Mouse (Mus musculus) liver, embryonic 15.5 days (tissue): ENCODE measurements at regions not wholly inside any gene's neighbourhood (a gene's known extent, or its start where the extent isn't known, plus 50 kb on each side); places are given as distances from the start of the nearest gene placed in this dataset.
A peak's percentile ranks its signal among the peaks of the same experiment; 100 is the strongest.
"Not testable (repeated sequence)": the region's sequence is repeated elsewhere in the genome, so short reads cannot be mapped to it uniquely, and the experiment has no call there.

Source experiments
- ATAC-seq: fragments of 200-750 bp; cut with Nextera tagmentation; 2 replicates; pipeline ENCODE4 v1.8.0; 2017; ENCODE audit warnings: moderate number of reproducible peaks, mild to moderate bottlenecking, moderate library complexity; ENCODE audit not compliant: insufficient read depth
- H3K27ac ChIP-seq: fragments of 300-500 bp; sonication (generic); replicated peaks from 2 replicates; pipeline ENCODE4 v1.5.1; 2015; ENCODE audit warnings: mild to moderate bottlenecking, inconsistent platforms
- H3K27me3 ChIP-seq: fragments of 300-500 bp; sonication (generic); 2 replicates; pipeline ENCODE4 v1.6.1; 2015; ENCODE audit warnings: mild to moderate bottlenecking, inconsistent platforms
- H3K36me3 ChIP-seq: fragments of 300-500 bp; sonication (generic); replicated peaks from 2 replicates; pipeline ENCODE4 v1.6.1; 2015; ENCODE audit warnings: moderate library complexity, mild to moderate bottlenecking, inconsistent platforms
- H3K4me1 ChIP-seq: fragments of 300-500 bp; sonication (generic); replicated peaks from 2 replicates; pipeline ENCODE4 v1.6.1; 2015; ENCODE audit warnings: inconsistent platforms
- H3K4me2 ChIP-seq: fragments of 300-500 bp; sonication (generic); 2 replicates; pipeline ENCODE4 v1.6.1; 2015; ENCODE audit warnings: moderate library complexity, mild to moderate bottlenecking, inconsistent platforms
- H3K4me3 ChIP-seq: fragments of 300-500 bp; sonication (generic); replicated peaks from 2 replicates; pipeline ENCODE4 v1.5.1; 2015; ENCODE audit warnings: mild to moderate bottlenecking, inconsistent platforms
- H3K9ac ChIP-seq: fragments of 300-500 bp; sonication (generic); 2 replicates; pipeline ENCODE4 v1.6.1; 2015; ENCODE audit warnings: moderate library complexity, mild to moderate bottlenecking, inconsistent platforms
- H3K9me3 ChIP-seq: fragments of 300-500 bp; sonication (generic); replicated peaks from 2 replicates; pipeline ENCODE4 v1.6.1; 2016; ENCODE audit warnings: inconsistent platforms
- WGBS: fragments of 180-500 bp; shearing (Covaris S2); methylation state at CpG from one replicate; pipeline ENCODE4 v1.1.7; 2015; ENCODE audit warnings: mixed read lengths; ENCODE audit not compliant: insufficient replicate concordance; 5-methylcytosine and 5-hydroxymethylcytosine counted together

DNA sequence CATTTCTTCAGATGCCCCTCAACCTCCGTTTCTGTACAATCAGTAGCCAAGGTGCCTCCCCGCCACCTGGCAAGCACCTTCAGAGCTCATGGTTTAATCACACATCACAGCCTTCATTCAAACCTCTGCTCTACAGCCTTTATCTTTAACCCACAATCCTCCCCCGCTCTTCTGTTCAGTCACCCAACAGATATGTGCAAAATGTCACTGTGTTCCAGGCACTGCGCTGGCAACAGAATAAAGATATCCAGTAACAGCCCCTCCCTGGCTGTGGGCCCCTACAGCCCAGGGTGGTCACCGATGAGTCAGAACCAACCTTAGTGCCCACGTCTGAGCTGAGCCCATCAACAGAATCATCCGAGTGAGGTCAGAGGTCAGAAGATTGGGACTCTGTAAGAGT is 54.3 kb upstream of the Ddr1 start:
- H3K9me3 ChIP-seq, result no peaks in the 10 kb centered on the region
- peaks cover 69% of the 10 kb centered on the region for H3K4me1 ChIP-seq
- H3K4me2 ChIP-seq, result peak overlapping the region; percentile 27
- H3K9ac ChIP-seq, result peak overlapping the region; percentile 21
- no peaks in the 10 kb centered on the region for H3K36me3 ChIP-seq
- peak; percentile 93 for ATAC-seq
- no peaks in the 10 kb centered on the region for H3K27me3 ChIP-seq
- H3K27ac ChIP-seq, result peak overlapping the region; percentile 71
- H3K4me3 ChIP-seq, result no peak overlapping the region
- WGBS, result 22% methylated on average over 7 of the region's 7 CpGs

DNA sequence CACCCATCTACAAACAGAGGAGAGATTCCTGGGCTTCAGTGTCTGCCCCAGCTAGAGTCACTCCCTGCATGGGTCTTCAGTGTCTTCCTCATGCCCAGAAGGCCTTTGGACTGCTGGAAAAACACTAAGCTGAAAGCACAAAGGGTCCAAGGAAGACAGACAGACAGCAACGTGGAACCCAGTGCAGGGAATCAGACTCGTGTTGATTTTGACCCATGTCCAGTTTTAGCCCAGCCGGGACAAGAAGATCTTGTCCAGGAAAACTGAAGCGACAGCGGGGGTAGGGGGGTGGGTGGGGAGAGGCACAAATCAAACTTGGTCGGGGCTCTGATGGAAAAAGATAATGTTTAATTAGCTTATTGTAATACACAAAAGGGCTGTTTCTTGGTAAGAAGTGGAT is 55.3 kb upstream of the Ddr1 start:
- Histone ChIP-seq H3K4me1 (peaks cover 69% of the 10 kb centered on the region), H3K4me3 (no peak overlapping the region), H3K4me2 (no peak overlapping the region), H3K9me3 (no peaks in the 10 kb centered on the region), H3K27ac (peak overlapping the region; percentile 71; the same call in 1 of the 2 replicates), H3K27me3 (no peaks in the 10 kb centered on the region), H3K9ac (no peak overlapping the region), H3K36me3 (no peaks in the 10 kb centered on the region)
- no peak for ATAC-seq
- 63% methylated on average over 6 of the region's 6 CpGs for WGBS

DNA sequence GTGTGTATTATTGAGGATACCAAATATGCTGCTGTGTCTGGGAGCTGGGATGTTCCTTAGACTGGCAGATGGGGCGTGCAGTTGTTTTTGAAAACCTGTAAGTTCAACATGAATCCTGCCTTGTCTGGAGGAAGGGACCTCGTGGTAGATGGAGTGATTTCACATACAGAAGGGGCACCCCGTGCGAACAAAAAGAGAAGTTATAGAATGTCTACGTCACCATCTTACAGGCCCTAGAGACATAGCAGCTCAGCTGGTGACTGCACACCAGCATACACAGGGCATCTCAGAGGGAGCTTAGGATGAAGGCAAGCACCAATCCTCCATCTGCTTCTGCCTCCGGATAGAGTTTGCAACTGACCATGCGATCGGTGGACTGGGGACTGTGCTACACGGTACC is 58.2 kb upstream of the Ddr1 start:
- Histone ChIP-seq H3K9me3 (0 out of 2 replicates have a peak, but pooled peaks cover 2% of the 10 kb centered on the region), H3K4me1 (peaks cover 52% of the 10 kb centered on the region), H3K4me3 (no peak overlapping the region), H3K27me3 (no peaks in the 10 kb centered on the region), H3K27ac (no peak overlapping the region), H3K36me3 (no peaks in the 10 kb centered on the region), H3K4me2 (no peak overlapping the region), H3K9ac (no peak overlapping the region)
- WGBS, result 58% methylated on average over 9 of the region's 9 CpGs
- ATAC-seq, result no peak

DNA sequence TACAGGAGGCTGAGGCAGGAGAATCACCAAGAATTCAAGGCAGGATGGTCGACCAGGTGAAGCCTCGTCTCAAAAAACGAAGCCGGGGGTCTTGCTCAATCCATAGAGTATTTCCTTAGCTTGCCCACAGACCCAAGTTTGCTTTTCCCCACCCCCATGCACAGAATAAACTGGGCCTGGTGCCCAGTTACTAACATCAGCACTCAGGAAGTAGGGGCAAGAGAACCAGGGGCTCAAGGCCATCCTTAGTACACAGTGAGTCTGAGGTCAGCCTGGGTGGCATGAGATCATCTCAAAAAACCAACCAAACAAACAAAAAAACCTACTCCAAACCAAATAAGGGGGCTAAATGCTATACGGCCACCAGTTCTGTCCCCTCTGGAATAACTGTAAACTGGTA is 58.4 kb upstream of the Ier3 start:
- no peak overlapping the region for H3K9ac ChIP-seq
- H3K4me1 ChIP-seq, result peaks cover 48% of the 10 kb centered on the region
- H3K27me3 ChIP-seq, result no peaks in the 10 kb centered on the region
- H3K9me3 ChIP-seq, result 0 out of 2 replicates have a peak, but pooled peaks cover 2% of the 10 kb centered on the region
- H3K27ac ChIP-seq, result no peak overlapping the region
- 59% methylated on average over 5 of the region's 5 CpGs for WGBS
- H3K4me3 ChIP-seq, result no peak overlapping the region
- H3K4me2 ChIP-seq, result no peak overlapping the region
- no peaks in the 10 kb centered on the region for H3K36me3 ChIP-seq
- no peak for ATAC-seq

DNA sequence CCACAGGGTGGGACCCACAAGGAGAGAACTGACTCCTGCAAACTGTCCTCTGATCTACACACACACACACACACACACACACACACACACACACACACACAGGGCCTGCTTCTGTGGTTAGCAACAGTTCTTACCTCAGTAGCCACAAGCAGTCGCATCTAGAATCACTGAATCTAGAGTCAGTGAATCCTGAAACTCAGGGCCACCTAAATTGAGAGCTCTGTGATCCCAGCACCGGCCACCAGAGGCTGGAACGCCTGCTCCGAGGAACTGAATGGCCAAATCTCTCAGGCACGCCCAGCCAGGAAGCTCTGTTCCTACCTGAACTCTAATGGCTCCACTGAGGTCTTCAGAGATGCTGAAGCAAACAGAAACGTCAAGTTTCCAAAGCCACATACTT is 57.6 kb upstream of the Ier3 start:
- H3K9ac ChIP-seq, result no peak overlapping the region
- ATAC-seq, result no peak
- 34% methylated on average over 6 of the region's 6 CpGs for WGBS

DNA sequence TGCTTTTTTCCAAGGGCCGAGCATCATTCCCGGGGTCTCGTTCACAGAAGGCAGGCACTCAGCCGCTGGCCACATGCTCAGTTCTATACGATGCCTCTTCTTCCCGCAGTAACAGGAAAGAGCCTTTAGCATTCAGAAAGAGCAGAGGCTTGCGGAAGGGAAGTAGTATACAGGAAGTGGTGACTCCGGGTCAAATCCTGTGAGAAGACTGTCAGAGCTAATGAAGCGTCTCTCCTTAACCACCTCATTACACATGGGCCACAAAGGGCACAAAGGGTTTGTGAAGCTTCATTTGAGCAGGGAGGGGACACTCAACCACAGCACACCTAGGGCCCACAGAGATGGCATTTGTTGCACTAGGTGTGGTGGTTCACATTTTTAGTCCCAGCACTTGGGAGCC is 55.1 kb upstream of the Ier3 start:
- ATAC-seq, result no peak
- 42% methylated on average over 9 of the region's 9 CpGs for WGBS
- H3K9me3 ChIP-seq, result 0 out of 2 replicates have a peak, but pooled peaks cover 2% of the 10 kb centered on the region
- H3K4me2 ChIP-seq, result no peak overlapping the region
- H3K4me1 ChIP-seq, result peaks cover 41% of the 10 kb centered on the region
- no peak overlapping the region for H3K27ac ChIP-seq
- no peak overlapping the region for H3K9ac ChIP-seq
- H3K4me3 ChIP-seq, result no peak overlapping the region
- H3K36me3 ChIP-seq, result no peaks in the 10 kb centered on the region
- no peaks in the 10 kb centered on the region for H3K27me3 ChIP-seq

More for the DNA sequence above, 57.6 kb upstream of the Ier3 start:
- Histone ChIP-seq H3K4me2 (no peak overlapping the region), H3K4me1 (peaks cover 48% of the 10 kb centered on the region), H3K9me3 (0 out of 2 replicates have a peak, but pooled peaks cover 2% of the 10 kb centered on the region), H3K36me3 (no peaks in the 10 kb centered on the region), H3K27ac (no peak overlapping the region), H3K4me3 (no peak overlapping the region), H3K27me3 (no peaks in the 10 kb centered on the region)

DNA sequence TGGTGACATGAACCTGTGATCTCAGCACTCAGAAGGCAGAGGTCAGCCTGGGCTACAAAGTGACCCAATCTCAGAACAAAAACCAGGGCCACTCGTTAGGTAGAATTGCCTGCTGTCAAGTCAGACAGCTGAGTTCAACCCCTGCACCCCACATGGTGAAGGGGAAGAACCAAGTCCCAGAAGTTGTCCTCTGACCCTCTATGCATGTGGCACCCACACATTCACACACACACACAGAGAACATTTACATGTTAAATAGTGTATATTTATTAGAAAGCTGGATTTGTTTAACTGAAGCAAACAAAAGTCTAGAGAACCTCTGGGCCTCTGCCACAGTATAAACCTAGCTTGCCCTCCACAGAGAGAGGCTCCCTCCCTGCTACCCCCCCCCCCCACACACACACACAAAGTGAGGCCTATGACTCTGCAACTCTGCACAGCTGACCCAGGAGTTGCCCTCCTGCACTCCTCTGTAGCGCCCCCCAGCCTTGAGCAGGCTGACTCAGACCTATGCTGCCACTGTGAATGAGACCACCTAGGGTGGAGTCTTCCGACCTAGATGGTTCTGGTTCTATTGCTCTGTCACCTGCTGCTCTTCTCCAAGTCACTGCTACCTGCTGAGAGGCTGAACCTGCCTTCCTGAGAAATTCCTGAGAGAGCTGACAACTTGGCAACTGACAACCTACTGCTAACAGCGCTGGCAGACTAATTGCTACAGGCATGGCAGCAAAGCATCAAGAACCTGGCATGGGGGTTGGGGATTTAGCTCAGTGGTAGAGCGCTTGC is 52.1 kb upstream of the Ier3 start:
- Histone ChIP-seq H3K4me2 (no peak overlapping the region), H3K9ac (no peak overlapping the region), H3K9me3 (0 out of 2 replicates have a peak, but pooled peaks cover 2% of the 10 kb centered on the region), H3K4me3 (no peak overlapping the region), H3K36me3 (no peaks in the 10 kb centered on the region), H3K27ac (0 out of 2 replicates have a peak overlapping the region, but pooled peaks have one; percentile 14), H3K27me3 (no peaks in the 10 kb centered on the region), H3K4me1 (peaks cover 17% of the 10 kb centered on the region)
- 67% methylated on average over 5 of the region's 5 CpGs for WGBS
- ATAC-seq, result peak; percentile 62

DNA sequence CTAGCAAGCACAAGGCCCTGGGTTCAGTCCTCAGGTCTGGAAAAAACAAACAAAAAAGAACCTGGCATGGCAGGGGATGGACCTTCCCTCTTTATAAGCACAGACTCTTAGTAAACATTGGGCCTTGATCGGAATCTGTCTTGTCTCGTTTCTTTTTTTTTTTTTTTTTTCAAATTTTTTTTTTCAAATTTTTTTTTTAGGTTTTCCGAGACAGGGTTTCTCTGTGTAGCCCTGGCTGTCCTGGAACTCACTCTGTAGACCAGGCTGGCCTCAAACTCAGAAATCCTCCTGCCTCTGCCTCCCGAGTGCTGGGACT is 51.6 kb upstream of the Ier3 start:
- peaks cover 17% of the 10 kb centered on the region for H3K4me1 ChIP-seq
- 63% methylated on average over 4 of the region's 4 CpGs for WGBS
- H3K4me3 ChIP-seq, H3K4me2 ChIP-seq, ATAC-seq, H3K36me3 ChIP-seq, H3K27ac ChIP-seq, H3K27me3 ChIP-seq, H3K9ac ChIP-seq, H3K9me3 ChIP-seq: not testable (repeated sequence)

DNA sequence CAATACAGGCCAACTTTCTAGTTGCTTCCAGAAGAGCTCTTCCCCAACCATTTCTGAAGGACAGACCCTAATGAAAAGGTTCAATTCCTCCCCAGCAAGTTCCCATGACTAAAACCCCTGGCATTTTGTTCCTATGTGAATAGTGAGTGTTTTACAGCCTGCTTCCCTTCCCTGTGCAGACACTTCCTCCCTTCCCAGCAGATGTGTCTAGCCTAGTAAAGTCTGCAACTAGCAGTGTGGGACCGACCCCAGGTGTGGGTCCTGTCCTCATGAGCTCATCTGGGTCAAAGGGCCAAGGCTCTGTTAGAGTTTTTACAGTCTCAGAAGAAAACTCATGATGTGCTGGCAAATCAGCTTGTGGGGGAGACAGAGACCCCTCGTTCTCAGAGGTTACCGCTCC is 50.9 kb upstream of the Ier3 start:
- no peak for ATAC-seq
- no peak overlapping the region for H3K27ac ChIP-seq
- H3K4me1 ChIP-seq, result peaks cover 17% of the 10 kb centered on the region
- no peak overlapping the region for H3K4me2 ChIP-seq
- H3K27me3 ChIP-seq, result no peaks in the 10 kb centered on the region
- H3K9ac ChIP-seq, result no peak overlapping the region
- H3K9me3 ChIP-seq, result 0 out of 2 replicates have a peak, but pooled peaks cover 2% of the 10 kb centered on the region
- no peak overlapping the region for H3K4me3 ChIP-seq
- H3K36me3 ChIP-seq, result no peaks in the 10 kb centered on the region
- WGBS, result 70% methylated on average over 3 of the region's 3 CpGs

DNA sequence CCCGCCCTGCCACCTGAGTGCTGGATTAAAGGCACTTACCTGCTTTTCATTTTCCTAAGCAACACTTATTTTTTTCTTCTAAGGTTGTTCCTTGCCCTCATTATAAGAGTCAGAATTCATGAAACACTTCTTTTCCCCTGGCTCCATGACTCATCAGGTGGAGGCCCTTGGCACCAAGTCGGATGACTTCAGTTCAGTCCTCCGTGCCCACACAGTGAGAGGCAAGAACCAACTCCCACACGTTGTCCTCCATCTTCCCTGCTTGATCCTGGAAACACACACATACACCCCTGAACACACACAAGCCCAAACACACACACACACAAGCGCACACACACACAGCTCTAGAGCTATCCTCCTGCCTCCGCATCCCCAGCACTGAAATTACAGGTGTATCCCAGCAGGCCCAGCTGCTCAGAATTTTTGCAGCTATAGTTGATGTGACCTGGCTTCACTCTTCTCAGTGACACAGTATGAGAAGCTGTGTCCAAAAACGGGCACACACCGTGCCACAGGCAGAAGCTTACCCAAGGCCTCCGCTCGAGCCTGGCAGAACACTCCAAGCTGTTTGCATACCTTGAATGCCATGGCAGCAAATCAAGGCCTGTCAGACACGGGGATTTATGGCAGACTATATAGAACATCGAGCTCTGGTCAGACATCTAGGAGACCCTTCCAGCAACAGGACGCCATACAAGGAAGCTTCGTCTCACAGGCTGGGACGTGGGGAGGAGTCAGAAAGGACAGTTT is 49.7 kb upstream of the Ier3 start:
- no peak overlapping the region for H3K9ac ChIP-seq
- no peaks in the 10 kb centered on the region for H3K36me3 ChIP-seq
- WGBS, result 68% methylated on average over 15 of the region's 15 CpGs
- H3K9me3 ChIP-seq, result no peaks in the 10 kb centered on the region
- H3K27ac ChIP-seq, result no peak overlapping the region
- H3K4me1 ChIP-seq, result peaks cover 23% of the 10 kb centered on the region
- H3K27me3 ChIP-seq, result no peaks in the 10 kb centered on the region
- H3K4me3 ChIP-seq, result no peak overlapping the region
- no peak overlapping the region for H3K4me2 ChIP-seq
- ATAC-seq, result no peak
